Mouse (Mus musculus): ENCODE data around the gene Foxg1. TPM values are rescaled to one million over a fixed set of nuclear protein-coding genes. Genes with fewer than 3 reads are reported as not detected.

Gene Foxg1
- total RNA-seq, 2 experiments from 2014 or later, result 1.4 TPM; not detected in 1

- no peak for DNase-seq
These were observed 27.4 kb downstream of the Foxg1 start for GRCm38 (mm10) chr12:49409833-49410232.

GRCm38 (mm10) chr12:49417963-49418362, 35.5 kb downstream of the Foxg1 start:
- no peak for DNase-seq

Other genes starting within 250 kb of the Foxg1 start
- under 1 TPM in 1 of 2 experiments, not detected in 1; 0.12 TPM for gene Gm43517, start 2.5 kb downstream of the Foxg1 start, total RNA-seq (2021)

Data from adrenal gland, postnatal 10 days (tissue).